Mouse (Mus musculus): ENCODE results near the gene Zfp872.

- TF ChIP-seq CTCF (IDR thresholded peaks at IDR 0.05; ENCODE audit: borderline replicate concordance, insufficient read depth, low read length) (no peak), POLR2A (IDR thresholded peaks at IDR 0.05; ENCODE audit: low read depth, low read length) (no peak)
These were observed 38.3 kb upstream of the Zfp872 start for GRCm38 (mm10) chr9:22149426-22150248.
